Mouse (Mus musculus) lung, postnatal 14 days (tissue): ENCODE results near the gene Gm19402.

ENCODE experiments used
- DNase-seq: peaks from one replicate; pipeline ENCODE4 v3.0.0; 2021

Gene Gm19402

GRCm38 (mm10) chr10:77663949-77664665 lies 26.4 kb downstream of the Gm19402 start:
- no peak for DNase-seq

- DNase-seq: peak; percentile 63
Measured at GRCm38 (mm10) chr10:77658286-77658994, 32.1 kb downstream of the Gm19402 start.

- no peak for DNase-seq
Measured at GRCm38 (mm10) chr10:77652046-77652445, 38.5 kb downstream of the Gm19402 start.

GRCm38 (mm10) chr10:77647901-77648300 lies 42.7 kb downstream of the Gm19402 start:
- DNase-seq: no peak

GRCm38 (mm10) chr10:77647461-77647860 lies 43.1 kb downstream of the Gm19402 start:
- no peak for DNase-seq

GRCm38 (mm10) chr10:77645571-77645970 lies 45.0 kb downstream of the Gm19402 start:
- DNase-seq: no peak

GRCm38 (mm10) chr10:77643160-77643559 lies 47.4 kb downstream of the Gm19402 start:
- DNase-seq: no peak
